Mouse (Mus musculus) mature B cell (primary cell): ENCODE results near the gene Actr1a.

Experiments
- in situ Hi-C: fragments of 300-500 bp; cut with MboI; formaldehyde crosslinking; loops from 2 replicates; pipeline ENCODE4 v1.14.3; 2019

Gene Actr1a

DNA sequence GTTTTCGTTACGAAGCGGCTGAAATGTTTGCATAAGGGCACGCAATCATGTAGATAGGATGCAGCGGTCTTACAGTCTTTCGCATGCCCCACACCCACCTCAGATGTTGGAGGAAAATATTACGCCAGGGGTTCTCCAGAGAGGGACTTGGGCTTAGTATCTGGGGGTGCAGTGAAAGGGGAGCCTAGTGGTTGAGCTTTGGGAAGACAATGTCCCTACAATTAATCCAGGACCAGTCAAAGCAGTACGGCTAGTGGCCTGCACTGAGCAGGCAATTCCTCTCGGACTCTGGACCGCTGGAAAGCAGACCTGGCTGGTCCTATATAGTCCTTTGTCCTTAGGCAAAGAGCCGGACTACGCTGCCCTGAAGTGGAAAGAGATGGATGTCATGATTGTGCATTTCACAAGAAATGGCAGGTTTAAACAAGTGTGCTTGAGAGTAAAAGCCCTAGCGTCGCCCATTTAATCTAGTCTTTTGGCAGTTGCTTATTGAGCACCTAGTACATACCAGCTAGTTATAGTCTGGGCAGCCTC is 68.0 kb downstream of the Actr1a start:
- in situ Hi-C loops: no loop called here
